Mouse (Mus musculus): Measurements from ENCODE around the gene Sctr.

DNA sequence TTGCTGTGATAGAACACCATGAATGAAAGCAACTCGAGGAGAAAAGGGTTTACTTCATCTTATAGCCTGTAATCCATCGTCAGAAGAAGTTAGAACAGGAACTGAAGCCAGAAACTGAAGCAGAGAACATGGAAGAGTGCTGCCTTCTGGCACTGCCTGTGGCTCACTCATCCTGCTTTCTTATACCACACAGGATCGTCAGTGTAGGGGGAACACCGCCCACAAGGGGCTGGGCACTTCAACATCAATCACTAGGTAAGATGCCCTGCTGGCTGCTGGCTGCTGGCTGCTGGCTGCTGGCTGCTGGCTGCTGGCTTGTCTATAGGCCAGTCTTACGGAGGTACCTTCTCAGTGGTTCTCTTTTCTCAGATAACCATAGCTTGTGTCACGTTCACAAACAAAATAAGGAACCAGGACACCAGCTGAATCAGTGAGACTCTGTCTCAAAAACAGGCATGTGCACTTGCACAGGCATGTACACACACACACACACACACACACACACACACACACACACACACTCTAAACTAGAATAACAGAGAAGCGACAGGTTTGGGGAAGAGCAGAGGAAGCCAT is 13.7 kb downstream of the Sctr start:
- TF ChIP-seq CTCF (IDR thresholded peaks at IDR 0.05; ENCODE audit: low read depth) (no peak), EP300 (IDR thresholded peaks at IDR 0.05; ENCODE audit: low read depth) (no peak)
